Mouse (Mus musculus) embryonic facial prominence, embryonic 11.5 days (tissue): ENCODE data around the gene Hoxc8. TPM values are rescaled to one million over a fixed set of nuclear protein-coding genes. Genes with fewer than 3 reads are reported as not detected.

ENCODE experiments used
- ATAC-seq: fragments of 200-750 bp; cut with Nextera tagmentation; replicated peaks from 2 replicates; pipeline ENCODE4 v1.8.0; 2017; ENCODE audit warnings: low read depth; ENCODE audit not compliant: insufficient number of reproducible peaks, low FRiP score, low TSS enrichment
- DNase-seq: peaks from one replicate; pipeline ENCODE4 v3.0.0-alpha.2; 2015; ENCODE audit warnings: low spot score
- H3K27ac ChIP-seq: fragments of 300-500 bp; sonication (generic); replicated peaks from 2 replicates; pipeline ENCODE4 v1.5.1; 2014; ENCODE audit warnings: mild to moderate bottlenecking, low read depth, low read length, control low read depth
- H3K27me3 ChIP-seq: fragments of 300-500 bp; sonication (generic); 2 replicates; pipeline ENCODE4 v1.6.1; 2014; ENCODE audit warnings: mild to moderate bottlenecking, low read length, moderate library complexity, mixed read lengths; ENCODE audit not compliant: control insufficient read depth, insufficient read depth
- H3K36me3 ChIP-seq: fragments of 300-500 bp; sonication (generic); replicated peaks from 2 replicates; pipeline ENCODE4 v1.6.1; 2014; ENCODE audit warnings: low read depth, mild to moderate bottlenecking, low read length, moderate library complexity, mixed read lengths; ENCODE audit not compliant: control insufficient read depth, insufficient read depth
- H3K4me1 ChIP-seq: fragments of 300-500 bp; sonication (generic); 2 replicates; pipeline ENCODE4 v1.6.1; 2014; ENCODE audit warnings: low read length, mixed read lengths; ENCODE audit not compliant: control insufficient read depth, insufficient read depth
- H3K4me2 ChIP-seq: fragments of 300-500 bp; sonication (generic); 2 replicates; pipeline ENCODE4 v1.6.1; 2014; ENCODE audit warnings: low read depth, mild to moderate bottlenecking, control low read depth, low read length, moderate library complexity
- H3K4me3 ChIP-seq: fragments of 300-500 bp; sonication (generic); 2 replicates; pipeline ENCODE4 v1.5.1; 2014; ENCODE audit warnings: low read depth, low read length, control low read depth
- H3K9ac ChIP-seq: fragments of 300-500 bp; sonication (generic); replicated peaks from 2 replicates; pipeline ENCODE4 v1.6.1; 2014; ENCODE audit warnings: mild to moderate bottlenecking, control low read depth, low read length
- H3K9me3 ChIP-seq: fragments of 300-500 bp; sonication (generic); replicated peaks from 2 replicates; pipeline ENCODE4 v1.6.1; 2016; ENCODE audit warnings: mild to moderate bottlenecking, low read length, inconsistent platforms, mixed read lengths; ENCODE audit not compliant: control insufficient read depth
- WGBS: fragments of 180-500 bp; shearing (Covaris S2); extraction: QIAGEN DNeasy Blood & Tissue Kit; methylation state at CpG from one replicate; pipeline ENCODE4 v1.1.7; 2014; 5-methylcytosine and 5-hydroxymethylcytosine counted together
- polyA plus RNA-seq: library from polyadenylated mRNA; unstranded; fragments of >200 nt; fragmentation: Nextera tagmentation; extraction: Ambion mirVana; gene quantifications from 2 replicates; pipeline ENCODE4 v1.2.1, GENCODE M21; 2014

Hoxc8 gene
- polyA plus RNA-seq, 1 experiment from 2014 or later: not detected

GRCm38 (mm10) chr15:102983716-102984115, 6.7 kb upstream of the Hoxc8 start:
- peaks cover 96% of the 10 kb centered on the region for H3K27me3 ChIP-seq
- no peak overlapping the region for H3K27ac ChIP-seq
- H3K4me3 ChIP-seq: no peak overlapping the region
- H3K4me1 ChIP-seq: peaks cover 6% of the 10 kb centered on the region
- DNase-seq (no peak), ATAC-seq (no peak)
- 2% methylated on average over 12 of the region's 12 CpGs for WGBS
- no peak overlapping the region for H3K4me2 ChIP-seq
- no peaks in the 10 kb centered on the region for H3K9me3 ChIP-seq
- no peaks in the 10 kb centered on the region for H3K36me3 ChIP-seq
- no peak overlapping the region for H3K9ac ChIP-seq

- Histone ChIP-seq H3K4me1 (peaks cover 6% of the 10 kb centered on the region), H3K36me3 (no peaks in the 10 kb centered on the region), H3K9me3 (no peaks in the 10 kb centered on the region), H3K4me2 (no peak overlapping the region), H3K27ac (no peak overlapping the region), H3K27me3 (peaks cover 96% of the 10 kb centered on the region), H3K4me3 (no peak overlapping the region), H3K9ac (no peak overlapping the region)
- DNase-seq (no peak), ATAC-seq (no peak)
- under 1% methylated on average over 10 of the region's 10 CpGs for WGBS
Measured at GRCm38 (mm10) chr15:102984521-102984920, 5.9 kb upstream of the Hoxc8 start.

- no peak overlapping the region for H3K4me2 ChIP-seq
- ATAC-seq (no peak), DNase-seq (no peak)
- no peak overlapping the region for H3K27ac ChIP-seq
- no peaks in the 10 kb centered on the region for H3K36me3 ChIP-seq
- H3K9ac ChIP-seq: no peak overlapping the region
- peaks cover 96% of the 10 kb centered on the region for H3K27me3 ChIP-seq
- no peak overlapping the region for H3K4me3 ChIP-seq
- H3K4me1 ChIP-seq: peaks cover 6% of the 10 kb centered on the region
- 4% methylated on average over 3 of the region's 3 CpGs for WGBS
- H3K9me3 ChIP-seq: no peaks in the 10 kb centered on the region
Measured at GRCm38 (mm10) chr15:102984925-102985324, 5.5 kb upstream of the Hoxc8 start.

- no peaks in the 10 kb centered on the region for H3K9me3 ChIP-seq
- peaks cover 95% of the 10 kb centered on the region for H3K27me3 ChIP-seq
- DNase-seq: peak; percentile 96
- no peak overlapping the region for H3K4me2 ChIP-seq
- H3K4me3 ChIP-seq: no peak overlapping the region
- H3K4me1 ChIP-seq: no peaks in the 10 kb centered on the region
- no peak overlapping the region for H3K9ac ChIP-seq
- ATAC-seq: no peak; the same call in 1 of the 2 replicates
- H3K27ac ChIP-seq: no peak overlapping the region
- 3% methylated on average over 21 of the region's 21 CpGs for WGBS
- no peaks in the 10 kb centered on the region for H3K36me3 ChIP-seq
Measured at GRCm38 (mm10) chr15:102987124-102987833, 3.1 kb upstream of the Hoxc8 start.

GRCm38 (mm10) chr15:102988078-102988477, 2.3 kb upstream of the Hoxc8 start:
- Histone ChIP-seq H3K9ac (no peak overlapping the region), H3K27ac (no peak overlapping the region), H3K4me1 (no peaks in the 10 kb centered on the region), H3K4me2 (no peak overlapping the region), H3K27me3 (peaks cover 96% of the 10 kb centered on the region), H3K36me3 (no peaks in the 10 kb centered on the region), H3K4me3 (no peak overlapping the region), H3K9me3 (no peaks in the 10 kb centered on the region)
- no peak for ATAC-seq
- DNase-seq: no peak
- 11% methylated on average over 5 of the region's 5 CpGs for WGBS

- ATAC-seq (no peak), DNase-seq (no peak)
- Histone ChIP-seq H3K27ac (no peak overlapping the region), H3K36me3 (no peaks in the 10 kb centered on the region), H3K9me3 (no peaks in the 10 kb centered on the region), H3K9ac (no peak overlapping the region), H3K4me3 (no peak overlapping the region), H3K4me2 (no peak overlapping the region), H3K27me3 (peaks cover 93% of the 10 kb centered on the region), H3K4me1 (no peaks in the 10 kb centered on the region)
- WGBS: 4% methylated on average over 7 of the region's 7 CpGs
Measured at GRCm38 (mm10) chr15:102991782-102992181, 1.4 kb downstream of the Hoxc8 start.

GRCm38 (mm10) chr15:102992206-102992605, 1.8 kb downstream of the Hoxc8 start:
- ATAC-seq (no peak), DNase-seq (no peak)
- H3K4me2 ChIP-seq: no peak overlapping the region
- 2% methylated on average over 11 of the region's 11 CpGs for WGBS
- no peak overlapping the region for H3K27ac ChIP-seq
- no peaks in the 10 kb centered on the region for H3K9me3 ChIP-seq
- H3K9ac ChIP-seq: no peak overlapping the region
- no peaks in the 10 kb centered on the region for H3K4me1 ChIP-seq
- no peak overlapping the region for H3K4me3 ChIP-seq
- H3K27me3 ChIP-seq: peaks cover 92% of the 10 kb centered on the region
- no peaks in the 10 kb centered on the region for H3K36me3 ChIP-seq

- H3K9me3 ChIP-seq: no peaks in the 10 kb centered on the region
- no peak overlapping the region for H3K27ac ChIP-seq
- H3K36me3 ChIP-seq: no peaks in the 10 kb centered on the region
- no peak overlapping the region for H3K4me3 ChIP-seq
- ATAC-seq (no peak), DNase-seq (no peak)
- no peak overlapping the region for H3K4me2 ChIP-seq
- no peaks in the 10 kb centered on the region for H3K4me1 ChIP-seq
- H3K9ac ChIP-seq: no peak overlapping the region
- 0% methylated on average over 3 of the region's 3 CpGs for WGBS
- peaks cover 92% of the 10 kb centered on the region for H3K27me3 ChIP-seq
Measured at GRCm38 (mm10) chr15:102992863-102993262, 2.5 kb downstream of the Hoxc8 start.
